Mouse (Mus musculus) C3H10T1/2 (cell line): Measurements from ENCODE around the gene Olfr1414. TPM values are rescaled to one million over a fixed set of nuclear protein-coding genes. Genes with fewer than 3 reads are reported as not detected.

Experiments
- polyA plus RNA-seq, 2 experiments: library from polyadenylated mRNA; unstranded; fragments of >200 nt; fragmentation: generic; extraction: Trizol; gene quantifications; one replicate each; pipeline ENCODE4 v1.2.1; 2012; ENCODE audit warnings: missing spikeins in 2 of 2

Gene Olfr1414
- polyA plus RNA-seq = not detected

DNA sequence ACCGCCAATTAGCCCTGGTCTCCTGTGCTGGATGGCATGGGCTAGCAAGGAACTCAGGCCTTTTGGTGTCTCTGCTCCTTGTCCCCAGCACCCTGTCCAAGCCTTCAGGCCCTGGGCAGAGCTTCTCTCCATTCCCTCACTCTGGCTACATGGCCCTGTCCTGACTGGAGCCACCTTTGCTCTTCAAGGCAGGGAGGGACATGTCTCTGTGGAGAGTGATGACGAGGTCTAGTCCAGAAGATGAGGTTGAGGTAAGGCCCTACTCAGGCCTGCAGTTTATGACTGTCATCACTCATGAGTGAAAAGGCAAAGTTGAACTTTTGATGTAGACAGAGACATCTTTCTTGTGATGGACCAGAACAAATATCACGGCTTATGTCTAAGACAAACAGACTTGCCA lies at the start of gene Olfr1414:
Gene Olfr1414, minus strand, starts transcription at position 101 of the 400 bp plus-strand sequence.

DNA sequence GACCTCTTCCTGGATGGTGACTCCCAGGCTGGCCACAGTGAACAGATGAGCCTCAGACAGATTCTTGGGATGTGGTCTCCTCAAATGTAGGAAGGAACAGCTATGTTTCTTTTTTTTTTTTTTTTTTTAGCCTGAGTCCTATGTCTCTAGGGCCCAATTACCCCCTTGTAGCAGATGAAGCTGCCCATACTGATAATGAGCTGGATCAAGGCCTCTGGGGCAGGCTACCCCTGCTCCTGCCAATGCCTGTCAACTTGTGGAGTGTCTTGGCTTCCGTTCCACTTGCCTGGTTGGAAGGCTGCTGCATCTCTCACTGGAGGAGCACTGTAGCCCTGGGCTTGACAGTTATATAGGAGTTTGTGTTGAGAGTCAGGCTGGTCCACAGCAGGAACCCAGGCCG lies 22.5 kb downstream of the Olfr1414 start, which contains the start of gene Olfr1415:
Gene Olfr1415, minus strand, starts transcription at position 101 of the 400 bp plus-strand sequence.

DNA sequence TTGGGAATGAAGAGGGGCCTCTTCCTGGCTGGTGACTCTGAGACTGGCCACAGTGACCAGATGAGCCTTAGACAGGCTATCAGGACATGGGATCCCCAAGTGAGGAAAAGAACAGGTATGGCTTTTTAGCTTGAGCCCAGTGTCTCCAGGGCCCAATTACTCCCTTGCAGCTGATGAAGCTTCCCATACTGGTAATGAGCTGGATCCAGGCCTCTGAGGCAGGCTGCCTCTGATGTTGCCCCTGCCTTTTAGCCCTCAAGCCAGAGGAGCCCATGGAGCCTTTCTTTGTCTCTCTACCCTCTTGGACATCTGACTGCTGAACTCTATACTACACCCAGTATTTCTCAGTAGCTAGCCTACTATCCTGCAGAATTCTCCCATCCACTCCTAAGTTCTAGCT lies 33.4 kb downstream of the Olfr1414 start, which contains the start of gene Olfr1416:
Gene Olfr1416, minus strand, starts transcription at position 101 of the 400 bp plus-strand sequence.

DNA sequence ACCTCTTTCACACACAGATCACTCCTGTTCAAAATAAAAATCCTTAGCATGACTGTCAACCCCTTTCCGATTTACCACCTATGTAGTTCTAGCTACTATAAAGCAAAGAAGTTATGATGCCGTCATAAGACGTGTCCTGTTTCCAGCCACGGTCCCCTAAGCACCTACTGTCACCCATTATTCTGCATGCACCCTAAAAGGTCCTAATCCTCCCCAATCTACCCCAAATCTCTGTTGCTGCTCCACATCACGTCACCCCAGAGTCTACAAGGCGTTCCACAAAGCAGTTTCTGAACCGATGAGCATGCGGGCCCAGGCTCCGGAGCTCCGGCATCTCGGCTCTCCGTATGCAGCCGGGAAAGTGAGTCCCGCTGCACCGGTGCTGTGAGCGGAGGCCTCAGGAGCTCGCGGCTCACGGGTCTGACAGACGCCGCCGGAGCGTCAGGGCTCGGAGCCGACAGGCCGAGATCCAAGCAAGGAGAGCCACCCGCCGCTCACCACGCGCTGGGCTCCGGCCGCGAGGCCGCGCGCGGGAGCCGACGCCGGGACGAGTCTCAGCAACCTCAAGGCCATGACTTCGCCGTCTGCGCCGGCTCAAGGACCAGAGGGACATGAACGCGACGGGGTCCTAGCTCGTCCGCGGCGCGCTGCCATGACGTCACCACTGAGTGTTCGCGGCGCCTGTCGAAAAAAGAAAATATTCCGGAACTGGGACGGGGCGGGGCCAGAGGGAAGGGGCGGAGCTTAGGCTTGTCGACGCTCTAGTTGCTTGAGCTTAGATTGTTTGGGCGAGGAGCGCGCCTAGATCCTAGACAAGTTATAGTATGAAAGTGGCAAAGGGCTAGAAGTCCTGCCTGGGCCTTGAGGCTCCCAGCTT lies 45.1 kb downstream of the Olfr1414 start, which contains the start of gene Ndufa10:
Gene Ndufa10, minus strand, starts transcription at position 696 of the 877 bp plus-strand sequence.

Other genes with a start within 250 kb of the Olfr1414 start
- gene Ndufa10, start 44.8 kb downstream of the Olfr1414 start, polyA plus RNA-seq = 100 to 1,000 TPM in 1 of 2 experiments, 10 to 100 TPM in 1; 95.5 to 172 TPM
- gene Olfr1416, start 33.5 kb downstream of the Olfr1414 start, polyA plus RNA-seq = not detected
- not detected for gene Olfr1415, start 22.6 kb downstream of the Olfr1414 start, polyA plus RNA-seq
- gene Olfr1413, start 52.7 kb upstream of the Olfr1414 start, polyA plus RNA-seq = not detected
- gene Olfr1412, start 67.1 kb upstream of the Olfr1414 start, polyA plus RNA-seq = not detected
- gene Olfr1411, start 75.8 kb upstream of the Olfr1414 start, polyA plus RNA-seq = not detected
- gene Olfr1410, start 87.1 kb upstream of the Olfr1414 start, polyA plus RNA-seq = not detected
- gene Olfr12, start 99.1 kb upstream of the Olfr1414 start, polyA plus RNA-seq = not detected
- gene Cops9, start 123.3 kb upstream of the Olfr1414 start, polyA plus RNA-seq = 100 to 1,000 TPM; 466 to 637 TPM
- under 1 TPM; 0.08 to 0.96 TPM for gene Otos, start 130.2 kb upstream of the Olfr1414 start, polyA plus RNA-seq